Mouse (Mus musculus) megakaryocyte, embryonic 14.5 days (primary cell): ENCODE measurements around the gene Igsf9b.

Experiments
- FLI1 ChIP-seq: IDR thresholded peaks from 2 replicates; pipeline ENCODE4 v1.6.1; 2012; ENCODE audit warnings: low read length, inconsistent platforms, mixed read lengths
- GATA1 ChIP-seq: IDR thresholded peaks from 3 replicates; pipeline ENCODE4 v1.6.1; 2012; ENCODE audit warnings: mixed read lengths, low read length, inconsistent platforms, borderline replicate concordance

GRCm38 (mm10) chr9:27269322-27269721 lies 29.7 kb upstream of the Igsf9b start:
- TF ChIP-seq GATA1 (no peak), FLI1 (no peak)
